Mouse (Mus musculus) megakaryocyte, embryonic 14.5 days (primary cell): ENCODE data around the gene Cav1.

ENCODE experiments used
- FLI1 ChIP-seq: IDR thresholded peaks from 2 replicates; pipeline ENCODE4 v1.6.1; 2012; ENCODE audit warnings: low read length, inconsistent platforms, mixed read lengths
- GATA1 ChIP-seq: IDR thresholded peaks from 3 replicates; pipeline ENCODE4 v1.6.1; 2012; ENCODE audit warnings: mixed read lengths, low read length, inconsistent platforms, borderline replicate concordance

DNA sequence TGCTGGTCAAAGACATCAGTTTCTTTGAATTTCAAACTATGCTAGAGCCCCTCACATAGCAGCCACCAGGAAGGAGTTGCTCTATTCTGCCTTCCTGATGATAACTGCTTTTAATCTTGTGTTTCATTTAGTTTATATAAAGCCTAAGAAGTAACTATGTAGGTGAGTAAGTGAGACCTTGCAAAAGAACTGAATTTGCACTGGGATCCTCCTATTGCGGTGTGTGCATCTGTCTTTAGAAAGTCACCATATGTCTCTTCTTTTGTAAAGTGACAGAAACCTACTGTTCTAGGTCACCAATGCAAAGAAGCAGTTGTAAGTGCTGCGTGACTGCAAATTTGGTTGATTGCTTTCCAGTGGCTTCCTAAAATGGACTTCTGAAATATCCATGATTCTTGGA lies 31.6 kb downstream of the Cav1 start:
- no peak for TF ChIP-seq GATA1
- no peak for TF ChIP-seq FLI1
